Mouse (Mus musculus): ENCODE measurements around the gene Stx1b. TPM values are rescaled to one million over a fixed set of nuclear protein-coding genes. Genes with fewer than 3 reads are reported as not detected.

Gene Stx1b
- total RNA-seq (2014; rRNA removed) (83.6 and 88.9 TPM in 2 replicates), polyA plus RNA-seq (2015; fragmentation: Nextera tagmentation; extraction: Ambion mirVana) (83.9 and 87.1 TPM in 2 replicates)

DNA sequence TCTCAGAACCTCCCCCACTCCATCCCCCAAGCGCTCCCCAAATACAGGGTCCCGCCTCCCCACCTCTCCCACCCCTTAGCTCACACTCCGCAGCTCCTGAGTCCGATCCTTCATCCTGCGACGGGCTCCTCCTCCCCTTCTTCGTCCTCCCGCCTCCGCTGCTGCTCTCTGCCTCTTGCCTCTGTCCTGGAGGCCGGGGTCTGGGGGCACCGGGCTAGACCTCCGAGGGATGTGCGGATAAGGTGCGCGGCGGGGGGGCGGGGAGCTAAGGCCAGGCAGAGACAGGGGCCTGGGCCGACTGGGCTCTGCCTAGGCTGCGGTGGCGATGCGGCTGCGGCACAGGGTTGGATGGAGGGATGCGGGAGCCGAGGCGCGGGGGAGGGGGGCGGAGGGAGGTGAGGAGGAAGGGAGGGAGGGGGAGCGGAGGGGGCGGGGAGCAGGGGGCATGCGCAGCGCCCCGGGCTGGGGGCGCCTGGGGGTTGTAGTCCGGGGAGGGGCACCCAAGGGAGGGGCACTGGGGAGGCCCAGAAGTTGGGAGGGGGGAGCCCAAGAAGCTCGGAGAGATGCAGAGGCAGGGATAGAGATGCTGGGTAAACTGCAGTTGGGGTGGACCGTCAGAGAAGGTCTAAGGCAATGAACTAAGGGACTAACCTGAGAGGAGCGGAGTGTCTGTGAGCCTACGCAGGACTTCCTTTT lies at the start of gene Stx1b, which contains the start of gene Stx4a:
TSS of gene Stx1b (minus strand) at position 374 of the 696 bp plus-strand sequence.
TSS of gene Stx4a (plus strand) at position 119 of the 696 bp plus-strand sequence.
- H3K36me3 ChIP-seq (ENCODE audit: insufficient read depth, low read length): no peaks in the 10 kb centered on the region
- no peaks in the 10 kb centered on the region for H3K27me3 ChIP-seq (ENCODE audit: insufficient read depth, low read length)
- peak within 1 kb of the TSS; percentile 81 for H3K4me3 ChIP-seq (ENCODE audit: low read depth, low read length)
- H3K4me1 ChIP-seq (ENCODE audit: insufficient read depth, low read length): peaks cover 14% of the 10 kb centered on the region
- no peaks in the 10 kb centered on the region for H3K9me3 ChIP-seq (ENCODE audit: low read length)
- DNase-seq (ENCODE audit: low spot score) (peak; percentile 82), ATAC-seq (ENCODE audit: low FRiP score) (peak; percentile 87)
- H3K4me2 ChIP-seq (ENCODE audit: low read depth, low read length, poor library complexity, severe bottlenecking): peak within 1 kb of the TSS; percentile 78
- H3K9ac ChIP-seq (replicated peaks; ENCODE audit: low read length, poor library complexity, severe bottlenecking): peak within 1 kb of the TSS; percentile 97
- H3K27ac ChIP-seq (ENCODE audit: low read depth, low read length): peak within 1 kb of the TSS; percentile 94
- TF ChIP-seq CTCF (IDR thresholded peaks at IDR 0.05): no peak
- WGBS: 3% methylated on average over 22 of the region's 38 CpGs

DNA sequence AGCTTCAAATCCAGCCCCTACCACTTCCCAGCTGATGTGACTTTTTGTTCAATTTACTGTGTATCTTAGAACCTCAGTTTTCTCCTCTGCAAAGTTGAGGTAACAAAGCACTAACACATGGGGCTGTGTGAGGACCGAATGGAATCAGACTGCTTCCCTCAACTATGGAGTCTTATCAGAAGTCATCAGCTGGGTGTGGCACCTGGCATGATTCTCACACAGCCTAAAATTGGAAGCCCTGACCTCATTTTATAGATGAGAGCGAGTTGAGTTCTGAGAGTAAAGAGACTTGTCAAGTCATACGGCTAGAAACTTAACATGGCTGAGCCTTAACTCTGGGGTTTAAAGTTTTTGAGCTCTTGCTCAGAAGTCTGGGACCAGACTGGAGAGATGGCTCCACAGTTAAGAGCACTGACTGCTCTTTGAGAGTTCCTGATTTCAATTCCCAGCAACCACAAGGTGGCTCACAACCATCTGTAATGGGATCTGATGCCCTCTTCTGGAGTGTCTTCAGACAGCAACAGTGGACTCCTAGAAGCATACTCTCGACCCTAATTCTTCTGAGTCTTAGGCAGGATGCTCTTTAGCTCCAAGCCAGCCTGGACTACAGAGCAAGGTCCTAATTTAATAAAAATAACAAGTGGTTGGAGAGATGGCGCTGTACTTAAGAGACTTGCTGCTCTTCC lies 45.9 kb upstream of the Stx1b start:
- ATAC-seq (ENCODE audit: low FRiP score): no peak
- H3K36me3 ChIP-seq (ENCODE audit: insufficient read depth, low read length): peaks cover 29% of the 10 kb centered on the region

DNA sequence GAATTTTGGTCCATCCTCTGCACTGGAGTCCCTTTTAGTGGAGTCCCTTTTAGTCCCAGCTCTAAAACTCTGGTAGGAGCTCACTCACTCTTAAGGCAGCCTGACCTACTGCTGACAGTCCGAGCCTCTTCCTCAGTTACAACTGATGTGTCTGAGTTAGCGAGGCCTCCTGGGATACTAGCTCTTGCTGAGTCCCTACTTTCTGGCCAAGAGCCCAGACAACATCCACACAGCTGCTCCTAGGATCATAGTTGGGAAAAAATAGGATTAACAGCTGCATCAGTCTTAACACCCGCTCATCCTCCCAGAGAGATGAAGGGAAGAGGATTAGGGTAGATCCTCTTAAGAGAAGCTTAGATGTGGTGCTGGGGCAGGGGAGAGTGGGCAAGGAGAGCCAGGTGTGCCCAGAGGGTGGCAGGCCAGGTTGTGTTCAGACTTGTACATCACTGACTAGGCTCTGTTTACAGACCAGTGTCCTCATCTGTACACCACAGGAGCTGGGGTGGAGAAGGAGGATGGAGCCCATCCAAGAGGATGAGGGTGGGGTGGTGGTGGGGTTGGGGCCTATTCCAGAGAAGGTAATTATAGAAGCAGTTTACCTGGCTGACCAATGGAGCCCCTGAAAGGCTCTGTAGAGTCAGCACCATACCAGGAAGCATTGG lies 44.9 kb upstream of the Stx1b start:
- no peak overlapping the region for H3K4me2 ChIP-seq (ENCODE audit: low read depth, low read length, poor library complexity, severe bottlenecking)
- no peak overlapping the region for H3K4me3 ChIP-seq (ENCODE audit: low read depth, low read length)
- H3K27me3 ChIP-seq (ENCODE audit: insufficient read depth, low read length): no peaks in the 10 kb centered on the region
- ATAC-seq (ENCODE audit: low FRiP score): no peak
- DNase-seq (ENCODE audit: low spot score): peak; percentile 32
- H3K4me1 ChIP-seq (ENCODE audit: insufficient read depth, low read length): 0 out of 2 replicates have a peak, but pooled peaks cover 9% of the 10 kb centered on the region
- H3K27ac ChIP-seq (ENCODE audit: low read depth, low read length): no peak overlapping the region
- 35% methylated on average over 3 of the region's 3 CpGs for WGBS
- no peaks in the 10 kb centered on the region for H3K9me3 ChIP-seq (ENCODE audit: low read length)
- no peak overlapping the region for H3K9ac ChIP-seq (replicated peaks; ENCODE audit: low read length, poor library complexity, severe bottlenecking)
- no peak for TF ChIP-seq CTCF (IDR thresholded peaks at IDR 0.05)
- H3K36me3 ChIP-seq (ENCODE audit: insufficient read depth, low read length): peaks cover 36% of the 10 kb centered on the region

More for the DNA sequence above, 45.9 kb upstream of the Stx1b start:
- 77% methylated on average over 5 of the region's 5 CpGs for WGBS
- H3K9me3 ChIP-seq (ENCODE audit: low read length): no peaks in the 10 kb centered on the region
- TF ChIP-seq CTCF (IDR thresholded peaks at IDR 0.05): peak; percentile 60
- no peak overlapping the region for H3K9ac ChIP-seq (replicated peaks; ENCODE audit: low read length, poor library complexity, severe bottlenecking)
- H3K27me3 ChIP-seq (ENCODE audit: insufficient read depth, low read length): no peaks in the 10 kb centered on the region
- no peak for DNase-seq (ENCODE audit: low spot score)
- 0 out of 2 replicates have a peak, but pooled peaks cover 9% of the 10 kb centered on the region for H3K4me1 ChIP-seq (ENCODE audit: insufficient read depth, low read length)
- H3K4me2 ChIP-seq (ENCODE audit: low read depth, low read length, poor library complexity, severe bottlenecking): no peak overlapping the region
- H3K4me3 ChIP-seq (ENCODE audit: low read depth, low read length): no peak overlapping the region
- H3K27ac ChIP-seq (ENCODE audit: low read depth, low read length): no peak overlapping the region

DNA sequence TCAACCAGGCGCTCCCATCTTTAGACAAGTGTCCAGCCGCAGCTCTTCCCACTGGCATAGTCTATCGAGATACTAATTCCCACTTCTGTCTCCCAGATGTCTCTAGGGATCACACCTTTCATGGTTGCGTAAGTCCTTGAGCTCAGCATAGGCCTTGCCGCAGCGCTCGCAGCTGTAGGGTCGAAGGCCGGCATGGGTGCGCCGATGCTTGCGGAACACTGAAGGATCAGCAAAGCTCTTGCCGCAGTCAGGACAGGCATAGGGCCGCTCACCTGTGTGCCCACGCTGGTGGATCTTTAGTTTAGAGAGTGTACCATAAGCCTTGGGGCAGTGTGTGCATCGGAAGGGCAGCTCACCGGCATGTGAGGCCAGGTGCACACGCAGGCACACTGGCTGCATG lies 43.3 kb upstream of the Stx1b start:
- ATAC-seq (ENCODE audit: low FRiP score): no peak
- Histone ChIP-seq H3K36me3 (ENCODE audit: insufficient read depth, low read length) (peaks cover 36% of the 10 kb centered on the region), H3K4me3 (ENCODE audit: low read depth, low read length) (no peak overlapping the region), H3K27ac (ENCODE audit: low read depth, low read length) (no peak overlapping the region), H3K4me2 (ENCODE audit: low read depth, low read length, poor library complexity, severe bottlenecking) (no peak overlapping the region), H3K9me3 (ENCODE audit: low read length) (no peaks in the 10 kb centered on the region), H3K4me1 (ENCODE audit: insufficient read depth, low read length) (no peaks in the 10 kb centered on the region), H3K9ac (replicated peaks; ENCODE audit: low read length, poor library complexity, severe bottlenecking) (no peak overlapping the region), H3K27me3 (ENCODE audit: insufficient read depth, low read length) (no peaks in the 10 kb centered on the region)
- no peak for TF ChIP-seq CTCF (IDR thresholded peaks at IDR 0.05)
- no peak for DNase-seq (ENCODE audit: low spot score)
- 96% methylated on average over 18 of the region's 18 CpGs for whole genome bisulfite sequencing

DNA sequence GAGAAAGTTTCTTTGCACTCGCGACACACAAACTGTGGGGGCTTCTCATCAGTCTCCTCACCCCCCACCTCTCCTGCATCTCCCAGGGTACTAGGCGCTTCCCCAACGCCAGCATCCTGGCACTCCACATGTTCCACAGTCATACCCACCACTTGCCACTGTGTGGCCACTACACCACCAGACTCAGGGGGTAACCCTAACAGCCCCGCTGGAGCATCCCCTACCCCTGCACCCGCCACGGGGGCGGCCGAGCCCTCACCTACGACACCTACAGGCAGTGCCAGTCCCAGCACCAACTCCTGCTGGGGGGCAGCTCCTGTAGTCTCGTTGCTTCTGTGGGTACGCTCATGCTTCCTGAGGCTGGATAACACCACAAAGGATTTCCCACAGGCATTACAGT lies 42.1 kb upstream of the Stx1b start:
- Histone ChIP-seq H3K27ac (ENCODE audit: low read depth, low read length) (no peak overlapping the region), H3K4me3 (ENCODE audit: low read depth, low read length) (no peak overlapping the region), H3K9me3 (ENCODE audit: low read length) (no peaks in the 10 kb centered on the region), H3K36me3 (ENCODE audit: insufficient read depth, low read length) (peaks cover 36% of the 10 kb centered on the region), H3K4me1 (ENCODE audit: insufficient read depth, low read length) (no peaks in the 10 kb centered on the region), H3K9ac (replicated peaks; ENCODE audit: low read length, poor library complexity, severe bottlenecking) (no peak overlapping the region), H3K27me3 (ENCODE audit: insufficient read depth, low read length) (no peaks in the 10 kb centered on the region), H3K4me2 (ENCODE audit: low read depth, low read length, poor library complexity, severe bottlenecking) (no peak overlapping the region)
- no peak for TF ChIP-seq CTCF (IDR thresholded peaks at IDR 0.05)
- 95% methylated on average over 11 of the region's 12 CpGs for WGBS
- no peak for ATAC-seq (ENCODE audit: low FRiP score)
- DNase-seq (ENCODE audit: low spot score): no peak
